Mouse (Mus musculus) layer of hippocampus, adult 9-10 months (tissue): ENCODE measurements around the gene Opalin.

Experiments used
- DNase-seq: peaks from one replicate; pipeline ENCODE4 v3.0.0; 2022; ENCODE audit warnings: low spot score

Gene Opalin

GRCm38 (mm10) chr19:41073746-41074455, 3.0 kb downstream of the Opalin start:
- DNase-seq, result peak; percentile 30

GRCm38 (mm10) chr19:41071500-41071899, 5.4 kb downstream of the Opalin start:
- peak; percentile 92 for DNase-seq

- no peak for DNase-seq
Observed at GRCm38 (mm10) chr19:41054702-41055101, 22.2 kb downstream of the Opalin start.

GRCm38 (mm10) chr19:41053530-41053929, 23.4 kb downstream of the Opalin start:
- no peak for DNase-seq

GRCm38 (mm10) chr19:41052247-41052646, 24.7 kb downstream of the Opalin start:
- DNase-seq, result no peak

GRCm38 (mm10) chr19:41051714-41052113, 25.2 kb downstream of the Opalin start:
- no peak for DNase-seq

- no peak for DNase-seq
Observed at GRCm38 (mm10) chr19:41048187-41048559, 28.7 kb downstream of the Opalin start.

- no peak for DNase-seq
Observed at GRCm38 (mm10) chr19:41047437-41048186, 29.3 kb downstream of the Opalin start.

GRCm38 (mm10) chr19:41045091-41045770, 31.7 kb downstream of the Opalin start:
- no peak for DNase-seq

- DNase-seq, result no peak
Observed at GRCm38 (mm10) chr19:41039110-41039509, 37.8 kb downstream of the Opalin start.

- DNase-seq, result no peak
Observed at GRCm38 (mm10) chr19:41035809-41036551, 40.9 kb downstream of the Opalin start.

GRCm38 (mm10) chr19:41031869-41032268, 45.0 kb downstream of the Opalin start:
- no peak for DNase-seq

- no peak for DNase-seq
Observed at GRCm38 (mm10) chr19:41031009-41031408, 45.9 kb downstream of the Opalin start.

GRCm38 (mm10) chr19:41030161-41030560, 46.8 kb downstream of the Opalin start:
- DNase-seq, result no peak

GRCm38 (mm10) chr19:41029219-41029618, 47.7 kb downstream of the Opalin start, which contains the start of gene Dntt:
TSS of gene Dntt (plus strand) at chr19:41029275.
- DNase-seq, result no peak

- no peak for DNase-seq
Observed at GRCm38 (mm10) chr19:41027601-41028000, 49.3 kb downstream of the Opalin start.

- no peak for DNase-seq
Observed at GRCm38 (mm10) chr19:41027024-41027423, 49.9 kb downstream of the Opalin start.

GRCm38 (mm10) chr19:41026551-41026950, 50.4 kb downstream of the Opalin start:
- DNase-seq, result no peak

GRCm38 (mm10) chr19:41022244-41022643, 54.7 kb downstream of the Opalin start:
- DNase-seq, result no peak

- no peak for DNase-seq
Observed at GRCm38 (mm10) chr19:41020537-41020936, 56.4 kb downstream of the Opalin start.

- DNase-seq, result no peak
Observed at GRCm38 (mm10) chr19:41019164-41019675, 57.7 kb downstream of the Opalin start.
